Mouse (Mus musculus) testis, adult 2 months (tissue): ENCODE measurements at regions not wholly inside any gene's neighbourhood (a gene's known extent, or its start where the extent isn't known, plus 50 kb on each side); places are given as distances from the start of the nearest gene placed in this dataset.

Source experiments
- CTCF ChIP-seq: fragments of 200-500 bp; IDR thresholded peaks from 2 replicates; pipeline ENCODE4 v1.5.1; 2012; ENCODE audit warnings: low read depth, mild to moderate bottlenecking, inconsistent platforms, low read length, moderate library complexity; ENCODE audit not compliant: control insufficient read depth, insufficient read depth, insufficient replicate concordance
- POLR2A ChIP-seq: fragments of 200-500 bp; IDR thresholded peaks from 2 replicates; pipeline ENCODE4 v1.6.1; 2012; ENCODE audit warnings: low read depth, mild to moderate bottlenecking, inconsistent platforms, low read length, moderate library complexity; ENCODE audit not compliant: control insufficient read depth

DNA sequence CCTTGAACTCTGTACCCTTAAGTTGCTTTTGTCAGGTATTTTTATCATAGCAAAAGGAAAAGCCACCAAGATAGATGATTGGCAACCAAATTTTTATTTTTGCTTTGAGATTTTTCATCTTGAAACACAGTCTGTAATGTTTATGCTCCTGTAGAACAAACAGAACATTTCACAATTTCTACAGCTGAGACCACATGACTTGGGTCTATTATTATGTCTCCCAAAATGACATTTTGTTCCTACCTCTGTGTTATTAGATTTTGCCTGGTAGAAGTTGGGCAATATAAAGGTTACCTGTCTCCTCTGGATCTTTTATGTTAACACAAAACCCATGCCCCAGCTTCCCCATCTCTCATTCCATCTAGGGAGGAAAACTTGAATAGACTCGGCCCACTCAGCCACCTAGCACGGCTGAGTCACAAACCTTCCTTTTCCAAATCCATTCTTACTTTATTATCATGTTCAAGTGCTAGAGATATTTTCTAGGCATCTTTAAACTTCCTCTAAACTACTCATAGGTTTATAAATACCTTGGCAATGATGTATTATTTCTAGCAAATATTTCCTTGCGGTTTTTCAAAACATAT lies 84.8 kb upstream of the Dazl start:
- TF ChIP-seq CTCF (no peak), POLR2A (no peak)
